Mouse (Mus musculus): ENCODE data around the gene Hist1h2be. TPM values are rescaled to one million over a fixed set of nuclear protein-coding genes. Genes with fewer than 3 reads are reported as not detected.

Hist1h2be gene
- 8.1 TPM for polyA plus RNA-seq (2014; fragmentation: Illumina TruSeq; extraction: RNeasy Lipid Tissue Mini Kit (QIAGEN cat#74804); ENCODE audit: low read depth, low replicate concordance)

GRCm38 (mm10) chr13:23620733-23621531, at the start of gene Hist1h2be:
TSS of gene Hist1h2be (minus strand) at chr13:23621124.

DNA sequence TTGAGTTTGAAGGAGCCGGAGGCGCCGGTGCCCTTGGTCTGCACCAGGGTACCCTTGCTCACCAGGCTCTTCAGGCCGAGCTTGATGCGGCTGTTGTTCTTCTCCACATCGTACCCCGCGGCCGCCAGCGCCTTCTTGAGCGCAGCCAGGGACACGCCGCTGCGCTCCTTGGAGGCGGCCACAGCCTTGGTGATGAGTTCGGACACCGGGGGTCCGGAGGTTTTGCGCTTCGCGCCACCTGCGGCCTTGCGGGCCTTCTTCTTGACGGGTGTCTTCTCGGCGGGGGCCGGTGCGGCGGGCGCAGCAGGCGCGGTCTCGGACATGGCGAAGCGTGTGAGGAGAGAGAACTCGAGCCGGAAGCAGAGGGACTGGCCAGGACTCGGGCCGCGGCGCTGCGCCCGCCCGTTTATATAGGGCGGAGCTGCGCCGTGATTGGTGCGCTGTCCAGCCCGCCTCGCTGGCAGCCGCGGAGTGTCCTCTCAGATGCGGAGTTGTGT, 1.3 kb upstream of the Hist1h2be start, which contains the start of gene Hist1h1e:
Gene Hist1h1e, minus strand, starts transcription at position 384 of the 497 bp plus-strand sequence.

GRCm38 (mm10) chr13:23581408-23582218, 39.3 kb downstream of the Hist1h2be start, which contains the start of gene Hist1h4d:
TSS of gene Hist1h4d (plus strand) at chr13:23581598.

DNA sequence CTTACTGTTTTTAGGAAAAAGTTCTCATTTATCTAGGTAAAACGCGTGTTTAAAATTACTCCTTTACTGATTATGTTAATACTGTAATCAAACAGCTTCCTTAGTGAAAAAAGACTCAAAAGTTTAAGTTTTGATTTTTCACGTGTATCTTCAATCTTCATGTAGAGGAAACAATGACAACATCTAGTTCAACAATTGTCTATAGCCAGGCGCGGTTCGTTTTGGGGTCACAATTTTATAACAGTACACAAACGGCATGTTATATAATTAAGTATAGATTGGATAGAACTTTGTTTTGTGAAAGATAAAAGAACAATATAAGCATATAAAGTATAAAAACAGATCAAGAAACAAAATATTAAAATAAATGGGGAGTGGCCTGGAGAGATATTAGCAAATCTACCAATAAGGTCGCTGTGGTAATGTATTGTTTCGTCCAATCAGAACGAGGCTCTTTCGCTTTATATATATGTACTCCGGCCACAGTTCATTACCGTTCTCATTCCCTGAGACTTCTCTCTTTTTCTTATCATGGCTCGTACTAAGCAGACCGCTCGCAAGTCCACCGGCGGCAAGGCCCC, 45.6 kb downstream of the Hist1h2be start, which contains the start of gene Hist1h3d:
Gene Hist1h3d, plus strand, starts transcription at position 493 of the 581 bp plus-strand sequence.

DNA sequence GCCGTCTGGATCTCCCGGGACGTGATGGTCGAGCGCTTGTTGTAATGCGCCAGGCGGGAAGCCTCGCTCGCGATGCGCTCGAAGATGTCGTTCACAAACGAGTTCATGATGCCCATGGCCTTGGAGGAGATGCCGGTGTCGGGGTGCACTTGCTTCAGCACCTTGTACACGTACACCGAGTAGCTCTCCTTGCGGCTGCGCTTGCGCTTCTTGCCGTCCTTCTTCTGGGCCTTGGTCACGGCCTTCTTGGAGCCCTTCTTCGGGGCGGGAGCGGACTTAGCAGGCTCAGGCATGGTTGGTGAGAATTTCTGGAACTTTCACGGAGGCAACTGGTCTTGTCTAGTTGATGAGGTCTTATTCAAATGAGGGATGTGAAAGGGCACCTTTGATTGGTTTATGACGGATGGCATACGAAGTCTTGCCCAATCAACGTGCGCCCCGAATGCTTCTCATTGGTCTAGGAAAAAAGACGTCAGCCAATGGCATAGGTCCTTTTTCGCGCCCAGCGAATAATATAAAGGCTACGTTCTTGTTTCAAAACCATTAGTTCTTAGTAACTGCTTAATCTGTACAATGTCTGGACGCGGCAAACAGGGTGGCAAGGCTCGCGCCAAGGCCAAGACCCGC, 46.9 kb downstream of the Hist1h2be start, which contains the start of the genes Hist1h2bf and Hist1h2ad:
Gene Hist1h2bf, minus strand, starts transcription at position 299 of the 627 bp plus-strand sequence.
Gene Hist1h2ad, plus strand, starts transcription at position 484 of the 627 bp plus-strand sequence.

GRCm38 (mm10) chr13:23571022-23571503, 49.9 kb downstream of the Hist1h2be start, which contains the start of the genes Hist1h2ae and Hist1h2bg:
TSS of gene Hist1h2ae (minus strand) at chr13:23571220.
TSS of gene Hist1h2bg (plus strand) at chr13:23571396.

DNA sequence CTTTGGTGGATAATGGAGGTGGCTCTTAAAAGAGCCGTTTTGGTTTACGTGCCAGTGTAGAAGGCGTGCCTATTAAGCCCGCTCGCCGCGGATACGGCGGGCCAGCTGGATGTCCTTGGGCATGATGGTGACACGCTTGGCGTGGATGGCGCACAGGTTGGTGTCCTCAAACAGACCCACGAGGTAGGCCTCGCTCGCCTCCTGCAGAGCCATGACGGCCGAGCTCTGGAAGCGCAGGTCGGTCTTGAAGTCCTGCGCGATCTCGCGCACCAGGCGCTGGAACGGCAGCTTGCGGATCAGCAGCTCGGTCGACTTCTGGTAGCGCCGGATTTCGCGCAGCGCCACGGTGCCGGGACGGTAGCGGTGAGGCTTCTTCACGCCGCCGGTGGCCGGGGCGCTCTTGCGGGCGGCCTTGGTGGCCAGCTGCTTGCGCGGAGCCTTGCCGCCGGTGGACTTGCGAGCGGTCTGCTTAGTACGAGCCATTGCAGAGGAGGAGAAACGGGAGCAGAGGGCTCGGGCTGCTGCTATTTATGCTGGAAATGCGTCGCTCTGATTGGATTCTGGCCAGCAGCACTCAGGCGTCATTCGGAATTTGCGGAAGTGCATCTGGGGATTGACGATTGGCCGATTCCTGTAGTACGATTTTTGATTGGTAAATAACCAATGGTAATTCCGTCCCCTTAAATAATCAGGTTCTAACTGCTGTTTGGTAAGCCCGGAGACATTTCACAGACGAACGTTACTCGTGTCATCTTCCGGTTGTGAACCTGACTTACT, 58.9 kb downstream of the Hist1h2be start, which contains the start of gene Hist1h3e:
Gene Hist1h3e, minus strand, starts transcription at position 487 of the 777 bp plus-strand sequence.

GRCm38 (mm10) chr13:23552962-23553361, 68.0 kb downstream of the Hist1h2be start, which contains the start of gene Hist1h1d:
TSS of gene Hist1h1d (plus strand) at chr13:23553262.

GRCm38 (mm10) chr13:23551146-23551834, 69.6 kb downstream of the Hist1h2be start, which contains the start of gene Hist1h4f:
TSS of gene Hist1h4f (minus strand) at chr13:23551648.

GRCm38 (mm10) chr13:23543965-23544786, 76.7 kb downstream of the Hist1h2be start, which contains the start of gene Hist1h3f:
TSS of gene Hist1h3f (plus strand) at chr13:23544052.

DNA sequence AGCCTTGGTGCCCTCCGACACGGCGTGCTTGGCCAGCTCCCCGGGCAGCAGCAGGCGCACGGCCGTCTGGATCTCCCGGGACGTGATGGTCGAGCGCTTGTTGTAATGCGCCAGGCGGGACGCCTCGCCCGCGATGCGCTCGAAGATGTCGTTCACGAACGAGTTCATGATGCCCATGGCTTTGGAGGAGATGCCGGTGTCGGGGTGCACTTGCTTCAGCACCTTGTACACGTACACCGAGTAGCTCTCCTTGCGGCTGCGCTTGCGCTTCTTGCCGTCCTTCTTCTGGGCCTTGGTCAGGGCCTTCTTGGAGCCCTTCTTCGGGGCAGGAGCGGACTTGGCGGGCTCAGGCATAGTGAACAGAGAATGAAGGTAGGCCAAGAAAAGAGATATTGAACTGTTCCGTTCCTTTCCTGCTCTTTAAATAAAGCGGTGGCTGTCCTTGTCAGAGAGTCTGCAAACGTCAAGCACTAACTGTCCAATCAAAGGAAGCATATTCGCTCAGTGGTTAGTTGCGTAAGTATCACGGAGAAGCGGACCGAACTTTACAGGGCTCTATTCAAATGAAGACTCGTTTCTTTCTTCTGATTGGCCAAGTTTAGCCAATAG, 77.8 kb downstream of the Hist1h2be start, which contains the start of gene Hist1h2bh:
Gene Hist1h2bh, minus strand, starts transcription at position 394 of the 609 bp plus-strand sequence.

DNA sequence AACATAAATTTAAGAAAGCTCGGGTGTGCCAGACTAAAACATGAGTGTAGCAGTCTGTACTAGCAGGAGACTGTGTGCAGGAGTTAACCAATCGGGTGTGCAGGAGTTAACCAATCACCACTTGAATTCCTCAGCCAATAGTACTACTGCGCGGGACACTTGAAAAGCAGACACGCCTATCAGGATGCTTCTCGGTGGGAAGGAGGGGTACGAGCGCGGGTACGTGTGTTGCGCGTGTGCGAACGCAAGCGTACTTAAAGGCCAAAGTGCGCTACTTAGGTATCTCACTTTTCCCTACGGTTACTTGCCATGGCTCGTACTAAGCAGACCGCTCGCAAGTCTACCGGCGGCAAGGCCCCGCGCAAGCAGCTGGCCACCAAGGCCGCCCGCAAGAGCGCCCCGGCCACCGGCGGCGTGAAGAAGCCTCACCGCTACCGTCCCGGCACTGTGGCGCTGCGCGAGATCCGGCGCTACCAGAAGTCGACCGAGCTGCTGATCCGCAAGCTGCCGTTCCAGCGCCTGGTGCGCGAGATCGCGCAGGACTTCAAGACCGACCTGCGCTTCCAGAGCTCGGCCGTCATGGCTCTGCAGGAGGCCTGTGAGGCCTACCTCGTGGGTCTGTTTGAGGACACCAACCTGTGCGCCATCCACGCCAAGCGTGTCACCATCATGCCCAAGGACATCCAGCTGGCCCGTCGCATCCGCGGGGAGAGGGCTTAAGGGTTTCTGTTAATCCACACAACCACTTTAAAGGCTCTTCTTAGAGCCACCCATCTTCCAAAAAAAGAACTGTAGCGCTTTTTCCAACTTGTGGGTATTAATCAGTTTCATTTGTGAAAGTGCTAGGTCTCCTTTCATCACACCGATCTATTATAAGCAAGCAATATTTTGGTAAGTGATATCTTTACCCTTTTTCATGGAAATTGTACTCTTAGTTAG, 85.5 kb downstream of the Hist1h2be start, which contains the start of gene Hist1h3g:
Gene Hist1h3g, plus strand, starts transcription at position 286 of the 939 bp plus-strand sequence.

